Mouse (Mus musculus) cerebellum, adult 2 months (tissue): ENCODE results near the gene 1110017D15Rik. TPM values are rescaled to one million over a fixed set of nuclear protein-coding genes. Genes with fewer than 3 reads are reported as not detected.

Experiments
- DNase-seq, 2 experiments: peaks; one replicate each; pipeline ENCODE4 v3.0.0; 2021
- H3K27ac ChIP-seq: fragments of 200-500 bp; 2 replicates; pipeline ENCODE4 v1.5.1; 2012; ENCODE audit warnings: low read length, control low read depth, inconsistent platforms; ENCODE audit not compliant: insufficient read depth
- H3K27me3 ChIP-seq: fragments of 200-500 bp; 2 replicates; pipeline ENCODE4 v1.6.1; 2012; ENCODE audit warnings: inconsistent platforms, mild to moderate bottlenecking, low read length, moderate library complexity; ENCODE audit not compliant: control insufficient read depth, insufficient read depth
- H3K4me1 ChIP-seq: fragments of 200-500 bp; 2 replicates; pipeline ENCODE4 v1.6.1; 2011; ENCODE audit warnings: low read length; ENCODE audit not compliant: control insufficient read depth, insufficient read depth
- H3K4me3 ChIP-seq: fragments of 200-500 bp; replicated peaks from 2 replicates; pipeline ENCODE3; 2011; ENCODE audit warnings: mild to moderate bottlenecking, low read depth, low read length, control low read depth; ENCODE audit not compliant: insufficient read depth
- CTCF ChIP-seq: fragments of 200-500 bp; IDR thresholded peaks from 2 replicates; pipeline ENCODE4 v1.5.1; 2011; ENCODE audit warnings: low read depth, mild to moderate bottlenecking, control low read depth, low read length, moderate library complexity, borderline replicate concordance; ENCODE audit not compliant: insufficient read depth
- POLR2A ChIP-seq: fragments of 200-500 bp; IDR thresholded peaks from 2 replicates; pipeline ENCODE4 v1.6.1; 2011; ENCODE audit warnings: low read length, control low read depth, borderline replicate concordance; ENCODE audit not compliant: insufficient read depth
- WGBS: fragments of 180-500 bp; shearing (Covaris S2); methylation state at CpG from one replicate; pipeline ENCODE4 v1.1.7; 2018; 5-methylcytosine and 5-hydroxymethylcytosine counted together
- polyA plus RNA-seq: library from polyadenylated mRNA; depleted of rRNA; stranded (reverse); fragments of >200 nt; gene quantifications from 2 replicates; pipeline ENCODE4 v1.2.3, GENCODE M21; 2012; rRNA removed

1110017D15Rik gene
- polyA plus RNA-seq, 1 experiment = 4.3 TPM

DNA sequence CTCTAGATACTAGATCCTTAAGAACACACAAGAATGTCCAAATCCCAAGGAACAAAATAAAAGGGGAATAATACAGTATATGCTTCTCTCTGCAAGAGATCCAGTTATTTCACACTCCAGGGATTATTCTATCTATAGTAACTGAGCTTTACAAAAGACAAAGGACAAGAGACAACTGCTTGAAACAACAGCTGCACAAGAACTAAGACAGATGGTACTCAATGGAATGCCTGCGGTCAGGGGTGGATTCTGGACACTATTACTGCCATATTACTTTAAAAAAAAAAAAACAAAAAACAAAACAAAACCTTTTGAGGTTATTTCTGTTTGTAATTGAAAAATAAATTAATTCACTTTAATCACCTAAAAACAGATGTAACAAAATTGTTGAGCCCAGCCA is 56.4 kb downstream of the 1110017D15Rik start:
- no peak for TF ChIP-seq POLR2A
- no peak for TF ChIP-seq CTCF
- Histone ChIP-seq H3K27me3 (no peaks in the 10 kb centered on the region), H3K27ac (no peak overlapping the region), H3K4me3 (no peak overlapping the region), H3K4me1 (peaks cover 3% of the 10 kb centered on the region; the same call in 1 of the 2 replicates)
- 64% methylated on average over 1 of the region's 1 CpGs for WGBS
- DNase-seq = no peak

Other genes with a start within 250 kb of the 1110017D15Rik start
- 27.4 and 30.8 TPM in 2 replicates for gene Ubap2, start 242.2 kb downstream of the 1110017D15Rik start, polyA plus RNA-seq
- gene Dcaf12, start 202.4 kb downstream of the 1110017D15Rik start, polyA plus RNA-seq = 39.7 and 40.4 TPM in 2 replicates
- 55.9 and 59.5 TPM in 2 replicates for gene Ubap1, start 168.3 kb downstream of the 1110017D15Rik start, polyA plus RNA-seq
- gene Kif24, start 52.4 kb downstream of the 1110017D15Rik start, polyA plus RNA-seq = 0.39 and 0.57 TPM in 2 replicates
- gene Nudt2, start 52.2 kb downstream of the 1110017D15Rik start, polyA plus RNA-seq = 47.7 and 47.9 TPM in 2 replicates
- 18.6 and 19.9 TPM in 2 replicates for gene AI464131, start 14.3 kb downstream of the 1110017D15Rik start, polyA plus RNA-seq
- 137 and 147 TPM in 2 replicates for gene Fam219a, start 52.2 kb upstream of the 1110017D15Rik start, polyA plus RNA-seq
- gene Dnaic1, start 52.4 kb upstream of the 1110017D15Rik start, polyA plus RNA-seq = 8.1 and 9.3 TPM in 2 replicates
- gene Enho, start 123.0 kb upstream of the 1110017D15Rik start, polyA plus RNA-seq = 168 and 174 TPM in 2 replicates
- gene Cntfr, start 179.8 kb upstream of the 1110017D15Rik start, polyA plus RNA-seq = 101 and 105 TPM in 2 replicates
- 64.9 and 69.7 TPM in 2 replicates for gene Il11ra1, start 182.7 kb upstream of the 1110017D15Rik start, polyA plus RNA-seq
- 43.3 and 44.7 TPM in 2 replicates for gene Rpp25l, start 196.2 kb upstream of the 1110017D15Rik start, polyA plus RNA-seq
- gene Dctn3, start 205.8 kb upstream of the 1110017D15Rik start, polyA plus RNA-seq = 162 and 167 TPM in 2 replicates
- gene Arid3c, start 213.8 kb upstream of the 1110017D15Rik start, polyA plus RNA-seq = 0.16 and 0.18 TPM in 2 replicates
- gene Galt, start 237.9 kb upstream of the 1110017D15Rik start, polyA plus RNA-seq = 196 and 206 TPM in 2 replicates
- gene Sigmar1, start 238.8 kb upstream of the 1110017D15Rik start, polyA plus RNA-seq = 65.9 and 71.1 TPM in 2 replicates